11 mouse cellular contexts compared by ENCODE assay signal in the genomic region with DNA sequence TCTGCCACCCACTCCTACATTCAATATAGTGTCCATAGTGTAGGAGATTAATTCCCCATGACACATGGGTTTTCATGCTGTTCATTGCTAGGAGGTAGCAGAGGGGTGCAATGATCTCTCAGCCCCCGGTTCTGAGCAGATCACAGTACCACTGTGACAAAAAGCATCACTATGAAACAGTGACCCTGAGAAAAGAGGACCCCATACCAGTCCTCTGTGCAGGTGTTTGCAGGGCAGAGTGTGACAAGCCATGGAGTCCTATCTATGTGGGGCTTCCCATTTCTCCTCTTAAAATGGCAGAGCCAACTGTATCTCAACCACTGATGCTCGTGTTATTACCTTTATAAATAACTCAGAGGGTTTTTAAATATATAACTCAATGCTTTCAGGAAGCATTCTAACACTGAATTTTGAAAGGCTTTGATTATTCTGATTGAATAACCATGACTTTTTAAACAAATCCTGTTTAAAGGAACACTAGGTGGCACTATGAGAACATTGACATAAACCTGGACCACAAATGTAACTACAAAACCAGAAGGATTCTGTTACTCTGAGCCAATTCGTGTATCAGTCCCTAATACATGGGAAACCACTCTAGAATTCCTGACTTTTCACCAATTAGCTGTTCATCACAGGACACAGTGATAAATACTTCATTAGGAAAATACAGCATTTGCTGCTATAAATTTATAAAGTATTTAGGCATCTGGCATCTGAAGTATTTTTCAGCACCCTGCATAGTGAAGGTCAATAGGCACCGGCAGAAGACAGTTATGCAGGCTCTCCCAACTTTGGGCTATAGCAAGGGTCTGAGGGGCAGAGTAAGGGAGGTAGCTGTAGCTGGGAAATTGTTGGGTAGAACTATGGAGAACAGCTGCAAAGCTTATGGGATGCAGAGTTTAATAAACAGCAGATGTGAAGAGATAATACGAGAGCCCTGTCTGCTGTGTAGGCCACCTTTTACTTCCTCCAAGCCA. TPM values are rescaled to one million over a fixed set of nuclear protein-coding genes. Genes with fewer than 3 reads are reported as not detected.
A peak's percentile ranks its signal among the peaks of the same experiment; 100 is the strongest.
DNase-seq lines count a peak whose midpoint lies in the region; ATAC-seq and TF ChIP-seq lines count a peak whose summit lies in the region.
"Had no signal": no experiment of that assay in that cellular context is flagged by ENCODE, and none has a peak within 500 bp of the region (broad histone marks: within the 10 kb centered on the region; RNA-seq: fewer than 3 reads in every experiment).

No protein-coding gene starts in this region.

- DNase-seq in heart, postnatal 0 days (ENCODE audit: low spot score) = peak; percentile 46
- no peak for DNase-seq in midbrain, embryonic 10.5 days (ENCODE audit: low spot score)
- peak; percentile 65 for DNase-seq in embryonic facial prominence, embryonic 14.5 days (ENCODE audit: low spot score)
- DNase-seq in kidney, adult 8-10 months = no peak
- DNase-seq in kidney, postnatal 10 days = no peak
- DNase-seq: cerebellum, postnatal 25 days had no signal

- H3K9me3 ChIP-seq in heart, postnatal 0 days (replicated peaks; ENCODE audit: control insufficient read depth, low read length) = no peaks in the 10 kb centered on the region
- H3K9me3 ChIP-seq in heart, embryonic 12.5 days (replicated peaks) = no peaks in the 10 kb centered on the region
- no peaks in the 10 kb centered on the region for H3K9me3 ChIP-seq in midbrain, embryonic 16.5 days (replicated peaks; ENCODE audit: control insufficient read depth, low read length, poor library complexity, severe bottlenecking)
- no peaks in the 10 kb centered on the region for H3K9me3 ChIP-seq in midbrain, embryonic 10.5 days (replicated peaks)
- no peaks in the 10 kb centered on the region for H3K9me3 ChIP-seq in embryonic facial prominence, embryonic 14.5 days (ENCODE audit: control insufficient read depth, low read length)
- H3K9me3 ChIP-seq: megakaryocyte, embryonic 14.5 days had no signal

- H3K4me1 ChIP-seq in heart, postnatal 0 days (ENCODE audit: control insufficient read depth, insufficient read depth) = no peaks in the 10 kb centered on the region
- H3K4me1 ChIP-seq in heart, embryonic 12.5 days (replicated peaks) = no peaks in the 10 kb centered on the region
- no peaks in the 10 kb centered on the region for H3K4me1 ChIP-seq in midbrain, embryonic 16.5 days (ENCODE audit: control insufficient read depth, insufficient read depth, low read length)
- H3K4me1 ChIP-seq in midbrain, embryonic 10.5 days = no peaks in the 10 kb centered on the region
- no peaks in the 10 kb centered on the region for H3K4me1 ChIP-seq in embryonic facial prominence, embryonic 14.5 days (ENCODE audit: control insufficient read depth, insufficient read depth, low read length)
- H3K4me1 ChIP-seq: megakaryocyte, embryonic 14.5 days had no signal

- no peak overlapping the region for H3K27ac ChIP-seq in heart, postnatal 0 days (ENCODE audit: low read depth)
- no peak overlapping the region for H3K27ac ChIP-seq in heart, embryonic 12.5 days (ENCODE audit: poor library complexity, severe bottlenecking)
- H3K27ac ChIP-seq in midbrain, embryonic 16.5 days (ENCODE audit: low read length) = no peak overlapping the region
- H3K27ac ChIP-seq in midbrain, embryonic 10.5 days (replicated peaks) = no peak overlapping the region
- H3K27ac ChIP-seq in embryonic facial prominence, embryonic 14.5 days (replicated peaks; ENCODE audit: low read depth, low read length) = no peak overlapping the region

- H3K36me3 ChIP-seq in heart, postnatal 0 days (replicated peaks; ENCODE audit: control insufficient read depth, insufficient read depth, low read length) = no peaks in the 10 kb centered on the region
- H3K36me3 ChIP-seq in heart, embryonic 12.5 days = no peaks in the 10 kb centered on the region
- H3K36me3 ChIP-seq in midbrain, embryonic 16.5 days (ENCODE audit: control insufficient read depth, insufficient read depth, low read length) = peaks cover 4% of the 10 kb centered on the region; the same call in 1 of the 2 replicates
- no peaks in the 10 kb centered on the region for H3K36me3 ChIP-seq in midbrain, embryonic 10.5 days
- H3K36me3 ChIP-seq in embryonic facial prominence, embryonic 14.5 days (ENCODE audit: control insufficient read depth, insufficient read depth, low read length) = peaks cover 5% of the 10 kb centered on the region; the same call in 1 of the 2 replicates

- H3K27me3 ChIP-seq in heart, postnatal 0 days (ENCODE audit: control insufficient read depth, insufficient read depth, low read length) = no peaks in the 10 kb centered on the region
- peaks cover 10% of the 10 kb centered on the region; the same call in 1 of the 2 replicates for H3K27me3 ChIP-seq in heart, embryonic 12.5 days (replicated peaks)
- no peaks in the 10 kb centered on the region for H3K27me3 ChIP-seq in midbrain, embryonic 16.5 days (ENCODE audit: control insufficient read depth, insufficient read depth, low read depth, low read length)
- no peaks in the 10 kb centered on the region for H3K27me3 ChIP-seq in midbrain, embryonic 10.5 days (ENCODE audit: low read depth, poor library complexity, severe bottlenecking)
- H3K27me3 ChIP-seq in embryonic facial prominence, embryonic 14.5 days (replicated peaks; ENCODE audit: control insufficient read depth, insufficient read depth, low read length) = no peaks in the 10 kb centered on the region

- WGBS in heart, postnatal 0 days = 51% methylated on average over 5 of the region's 5 CpGs
- WGBS in heart, embryonic 12.5 days = 58% methylated on average over 5 of the region's 5 CpGs
- 64% methylated on average over 5 of the region's 5 CpGs for WGBS in midbrain, embryonic 16.5 days
- 76% methylated on average over 5 of the region's 5 CpGs for WGBS in midbrain, embryonic 10.5 days
- 46% methylated on average over 5 of the region's 5 CpGs for WGBS in embryonic facial prominence, embryonic 14.5 days

- peak; percentile 57 for TF ChIP-seq CTCF in heart, postnatal 0 days (IDR thresholded peaks at IDR 0.05; ENCODE audit: low read depth)

- no peak for ATAC-seq in heart, postnatal 0 days (ENCODE audit: insufficient read depth, low read depth)
- ATAC-seq in heart, embryonic 12.5 days (ENCODE audit: insufficient number of reproducible peaks, low FRiP score) = no peak
- ATAC-seq in midbrain, embryonic 16.5 days = peak; percentile 82
- no peak for ATAC-seq in embryonic facial prominence, embryonic 14.5 days (ENCODE audit: low read depth)
- no peak for ATAC-seq in megakaryocyte, adult 5-6 weeks (ENCODE audit: poor library complexity, severe bottlenecking)

- no peak overlapping the region for H3K9ac ChIP-seq in heart, postnatal 0 days (replicated peaks; ENCODE audit: low read depth, low read length)
- no peak overlapping the region for H3K9ac ChIP-seq in heart, embryonic 12.5 days
- no peak overlapping the region for H3K9ac ChIP-seq in midbrain, embryonic 16.5 days (ENCODE audit: low read depth, low read length)
- no peak overlapping the region for H3K9ac ChIP-seq in embryonic facial prominence, embryonic 14.5 days (ENCODE audit: low read depth, low read length)

- no peak for TF ChIP-seq EP300 in heart, postnatal 0 days (IDR thresholded peaks at IDR 0.05; ENCODE audit: low read depth)

- no peak overlapping the region for H3K4me3 ChIP-seq in heart, postnatal 0 days (ENCODE audit: low read depth, low read length)
- H3K4me3 ChIP-seq in heart, embryonic 12.5 days = no peak overlapping the region
- H3K4me3 ChIP-seq in midbrain, embryonic 16.5 days (ENCODE audit: low read depth, low read length) = no peak overlapping the region
- no peak overlapping the region for H3K4me3 ChIP-seq in midbrain, embryonic 10.5 days
- no peak overlapping the region for H3K4me3 ChIP-seq in embryonic facial prominence, embryonic 14.5 days (ENCODE audit: low read depth, low read length)
- H3K4me3 ChIP-seq: megakaryocyte, embryonic 14.5 days had no signal

- no peak overlapping the region for H3K4me2 ChIP-seq in heart, postnatal 0 days (ENCODE audit: low read depth, low read length)
- H3K4me2 ChIP-seq in heart, embryonic 12.5 days = no peak overlapping the region
- H3K4me2 ChIP-seq in midbrain, embryonic 16.5 days (ENCODE audit: low read length) = no peak overlapping the region
- no peak overlapping the region for H3K4me2 ChIP-seq in embryonic facial prominence, embryonic 14.5 days (ENCODE audit: low read depth, low read length)
- H3K4me2 ChIP-seq: heart, embryonic 11.5 days had no signal

RNA-seq across cellular contexts. Expression of a gene that starts 36.5 kb away (rescaled TPM):
- not detected in 2 replicates for total RNA-seq in heart, postnatal 0 days (2014; rRNA removed; ENCODE audit: low replicate concordance)
- not detected in 2 replicates for polyA plus RNA-seq in heart, postnatal 0 days (2015; fragmentation: Nextera tagmentation; extraction: Ambion mirVana)
- polyA plus RNA-seq in heart, embryonic 12.5 days (2016; fragmentation: Nextera tagmentation; extraction: Ambion mirVana) = not detected in 2 replicates
- polyA plus RNA-seq in midbrain, embryonic 16.5 days (2015; fragmentation: Nextera tagmentation; extraction: Ambion mirVana) = 1.3 and 2.6 TPM in 2 replicates
- 0.21 and 0.27 TPM in 2 replicates for polyA plus RNA-seq in midbrain, embryonic 10.5 days (2016; fragmentation: Nextera tagmentation; extraction: Ambion mirVana)
- 0.32 and 0.38 TPM in 2 replicates for polyA plus RNA-seq in embryonic facial prominence, embryonic 14.5 days (2014; fragmentation: Nextera tagmentation; extraction: Ambion mirVana)
- not detected in 2 replicates for total RNA-seq in megakaryocyte, adult 5-6 weeks (2015)
- total RNA-seq in megakaryocyte, adult 5-6 weeks (2017) = not detected in 2 replicates
- polyA plus RNA-seq: heart, embryonic 11.5 days had no signal

Comparison
In these comparisons a context has a peak if more than half of its experiments do, and no peak if none do; other contexts are left out.
1. DNase-seq: peak in heart, postnatal 0 days (single experiment) and embryonic facial prominence, embryonic 14.5 days (single experiment); none in midbrain, embryonic 10.5 days (single experiment), kidney, adult 8-10 months (0 of 2) and kidney, postnatal 10 days (single experiment).